Mouse (Mus musculus): ENCODE results near the gene Prdm13.

GRCm38 (mm10) chr4:21695638-21696254, 10.0 kb upstream of the Prdm13 start:
- peak; percentile 81 for TF ChIP-seq CTCF (IDR thresholded peaks at IDR 0.05; ENCODE audit: low read depth)
- no peak for TF ChIP-seq EP300 (IDR thresholded peaks at IDR 0.05; ENCODE audit: low read depth)
